Mouse (Mus musculus) brain, embryonic 14.5 days (tissue): ENCODE measurements around the gene Hnrnpa0.

Experiments
- CTCF ChIP-seq: fragments of 200-500 bp; IDR thresholded peaks from 2 replicates; pipeline ENCODE4 v1.5.1; 2012; ENCODE audit warnings: inconsistent platforms, mild to moderate bottlenecking, moderate library complexity, borderline replicate concordance; ENCODE audit not compliant: insufficient read depth, insufficient read length; ENCODE audit errors: extremely low read depth
- POLR2A ChIP-seq: fragments of 200-500 bp; IDR thresholded peaks from 2 replicates; pipeline ENCODE4 v1.6.1; 2012; ENCODE audit warnings: mild to moderate bottlenecking, inconsistent platforms, borderline replicate concordance; ENCODE audit not compliant: poor library complexity, insufficient read depth, insufficient read length, severe bottlenecking; ENCODE audit errors: extremely low read depth

- TF ChIP-seq CTCF (no peak), POLR2A (no peak)
Measured at GRCm38 (mm10) chr13:58116801-58117200, 11.6 kb downstream of the Hnrnpa0 start.
